Mouse (Mus musculus): ENCODE measurements around the gene Psma6.
"Not testable (repeated sequence)": the region's sequence is repeated elsewhere in the genome, so short reads cannot be mapped to it uniquely, and the experiment has no call there.

Gene Psma6

GRCm38 (mm10) chr12:55384023-55384749 lies at the start of gene Psma6:
Psma6 (plus strand) TSS chr12:55384222.
- peak in 1 of 2 experiments; percentile 34 for DNase-seq (ENCODE audit: low spot score in 2 of 2)

GRCm38 (mm10) chr12:55338490-55338889 lies 45.5 kb upstream of the Psma6 start:
- not testable (repeated sequence) for DNase-seq (ENCODE audit: low spot score in 2 of 2)

- DNase-seq (ENCODE audit: low spot score in 2 of 2), result not testable (repeated sequence)
Observed at GRCm38 (mm10) chr12:55343045-55343444, 41.0 kb upstream of the Psma6 start.

GRCm38 (mm10) chr12:55343998-55344397 lies 40.0 kb upstream of the Psma6 start:
- DNase-seq (ENCODE audit: low spot score in 2 of 2), result no peak

GRCm38 (mm10) chr12:55344583-55344982 lies 39.4 kb upstream of the Psma6 start:
- DNase-seq (ENCODE audit: low spot score in 2 of 2), result no peak

GRCm38 (mm10) chr12:55353423-55353822 lies 30.6 kb upstream of the Psma6 start:
- DNase-seq (ENCODE audit: low spot score in 2 of 2), result no peak

GRCm38 (mm10) chr12:55354904-55355303 lies 29.1 kb upstream of the Psma6 start:
- DNase-seq (ENCODE audit: low spot score in 2 of 2), result peak; percentile 43 to 59

GRCm38 (mm10) chr12:55357303-55357702 lies 26.7 kb upstream of the Psma6 start:
- DNase-seq (ENCODE audit: low spot score in 2 of 2), result no peak

GRCm38 (mm10) chr12:55360929-55361328 lies 23.1 kb upstream of the Psma6 start:
- no peak for DNase-seq (ENCODE audit: low spot score in 2 of 2)

- no peak for DNase-seq (ENCODE audit: low spot score in 2 of 2)
Observed at GRCm38 (mm10) chr12:55365083-55365482, 18.9 kb upstream of the Psma6 start.

- peak in 1 of 2 experiments; percentile 45 for DNase-seq (ENCODE audit: low spot score in 2 of 2)
Observed at GRCm38 (mm10) chr12:55372424-55373055, 11.5 kb upstream of the Psma6 start.

- no peak for DNase-seq (ENCODE audit: low spot score in 2 of 2)
Observed at GRCm38 (mm10) chr12:55376956-55377609, 6.9 kb upstream of the Psma6 start.

GRCm38 (mm10) chr12:55377610-55377980 lies 6.4 kb upstream of the Psma6 start:
- DNase-seq (ENCODE audit: low spot score in 2 of 2), result no peak

- no peak for DNase-seq (ENCODE audit: low spot score in 2 of 2)
Observed at GRCm38 (mm10) chr12:55384826-55385225, 804 bp downstream of the Psma6 start.

GRCm38 (mm10) chr12:55385931-55386330 lies 1.9 kb downstream of the Psma6 start:
- no peak for DNase-seq (ENCODE audit: low spot score in 2 of 2)

- no peak for DNase-seq (ENCODE audit: low spot score in 2 of 2)
Observed at GRCm38 (mm10) chr12:55386456-55386855, 2.4 kb downstream of the Psma6 start.

GRCm38 (mm10) chr12:55387083-55387787 lies 3.2 kb downstream of the Psma6 start:
- DNase-seq (ENCODE audit: low spot score in 2 of 2), result no peak

- DNase-seq (ENCODE audit: low spot score in 2 of 2), result peak; percentile 72 to 81
Observed at GRCm38 (mm10) chr12:55387788-55388465, 3.9 kb downstream of the Psma6 start.

GRCm38 (mm10) chr12:55388478-55388877 lies 4.5 kb downstream of the Psma6 start:
- DNase-seq (ENCODE audit: low spot score in 2 of 2), result peak; percentile 94 to 96

- peak; percentile 50 to 56 for DNase-seq (ENCODE audit: low spot score in 2 of 2)
Observed at GRCm38 (mm10) chr12:55389132-55390081, 5.4 kb downstream of the Psma6 start.
